Mouse (Mus musculus): ENCODE measurements around the gene L1td1. TPM values are rescaled to one million over a fixed set of nuclear protein-coding genes. Genes with fewer than 3 reads are reported as not detected.

L1td1 gene
- total and polyA plus RNA-seq, 3 experiments, result not detected

- DNase-seq (ENCODE audit: low read depth, low spot score), result no peak
- H3K4me1 ChIP-seq (ENCODE audit: control insufficient read depth in 1 of 2, insufficient read depth in 2 of 2, low read length in 2 of 2), result no peaks in the 10 kb centered on the region
- no peaks in the 10 kb centered on the region for H3K9me3 ChIP-seq (replicated peaks; ENCODE audit: insufficient read depth, low read length)
- H3K79me2 ChIP-seq (ENCODE audit: control insufficient read depth, insufficient read depth, low read length, poor library complexity), result no peaks in the 10 kb centered on the region
- no peak overlapping the region for H3K4me3 ChIP-seq (ENCODE audit: control insufficient read depth in 1 of 2, insufficient read depth in 1 of 2, low read depth in 2 of 2, low read length in 2 of 2)
- H3K36me3 ChIP-seq (ENCODE audit: control insufficient read depth in 1 of 2, insufficient read depth in 2 of 2, low read length in 2 of 2), result no peaks in the 10 kb centered on the region
- no peak overlapping the region for H3K27ac ChIP-seq (ENCODE audit: control insufficient read depth, low read depth, low read length)
- no peak for TF ChIP-seq USF2 (IDR thresholded peaks at IDR 0.05; ENCODE audit: borderline replicate concordance in 1 of 2, insufficient read depth in 1 of 2, low read depth in 1 of 2, low read length in 2 of 2)
- no peak for TF ChIP-seq JUND (IDR thresholded peaks at IDR 0.05; ENCODE audit: low read depth, low read length)
- no peak for TF ChIP-seq E2F4 (IDR thresholded peaks at IDR 0.05; ENCODE audit: borderline replicate concordance, low read depth, low read length)
- TF ChIP-seq MEF2A (IDR thresholded peaks at IDR 0.05; ENCODE audit: extremely low read depth, insufficient replicate concordance, low read depth, low read length, poor library complexity, severe bottlenecking), result no peak
- no peak for TF ChIP-seq RCOR1 (IDR thresholded peaks at IDR 0.05; ENCODE audit: low read depth, low read length)
- no peak for TF ChIP-seq MAZ (IDR thresholded peaks at IDR 0.05; ENCODE audit: low read depth, low read length)
- TF ChIP-seq MAX (IDR thresholded peaks at IDR 0.05; ENCODE audit: low read length), result no peak
- TF ChIP-seq ZMIZ1 (IDR thresholded peaks at IDR 0.05; ENCODE audit: low read depth, low read length), result no peak
- no peak for TF ChIP-seq MYB (IDR thresholded peaks at IDR 0.05; ENCODE audit: low read depth, low read length)
- TF ChIP-seq ELF1 (IDR thresholded peaks at IDR 0.05; ENCODE audit: low read depth, low read length), result no peak
- no peak for TF ChIP-seq EP300 (IDR thresholded peaks at IDR 0.05; ENCODE audit: low read depth in 1 of 2, low read length in 2 of 2)
- no peak for TF ChIP-seq MXI1 (IDR thresholded peaks at IDR 0.05; ENCODE audit: low read depth, low read length)
- no peak for TF ChIP-seq GATA1 (IDR thresholded peaks at IDR 0.05; ENCODE audit: low read depth, low read length)
- TF ChIP-seq POLR2A (IDR thresholded peaks at IDR 0.05; ENCODE audit: control insufficient read depth in 1 of 2, insufficient read depth in 1 of 2, low read depth in 1 of 2, low read length in 2 of 2, poor library complexity in 1 of 2), result no peak
- no peak for TF ChIP-seq POLR2AphosphoS2 (IDR thresholded peaks at IDR 0.05; ENCODE audit: low read length)
- TF ChIP-seq NRF1 (IDR thresholded peaks at IDR 0.05; ENCODE audit: insufficient read depth, low read depth, low read length, poor library complexity, severe bottlenecking), result no peak
- no peaks in the 10 kb centered on the region for H3K27me3 ChIP-seq (ENCODE audit: control insufficient read depth in 1 of 2, insufficient read depth in 2 of 2, low read length in 2 of 2)
- H3K9ac ChIP-seq (ENCODE audit: control insufficient read depth, low read depth, low read length, poor library complexity, severe bottlenecking), result no peak overlapping the region
Observed at GRCm38 (mm10) chr4:98693465-98694185, 32.9 kb upstream of the L1td1 start.

GRCm38 (mm10) chr4:98697932-98698331 is 28.6 kb upstream of the L1td1 start:
- no peak for DNase-seq (ENCODE audit: low read depth, low spot score)
- Histone ChIP-seq H3K36me3 (ENCODE audit: control insufficient read depth in 1 of 2, insufficient read depth in 2 of 2, low read length in 2 of 2) (no peaks in the 10 kb centered on the region), H3K4me1 (ENCODE audit: control insufficient read depth in 1 of 2, insufficient read depth in 2 of 2, low read length in 2 of 2) (no peaks in the 10 kb centered on the region), H3K9ac (ENCODE audit: control insufficient read depth, low read depth, low read length, poor library complexity, severe bottlenecking) (no peak overlapping the region), H3K79me2 (ENCODE audit: control insufficient read depth, insufficient read depth, low read length, poor library complexity) (no peaks in the 10 kb centered on the region), H3K4me3 (ENCODE audit: control insufficient read depth in 1 of 2, insufficient read depth in 1 of 2, low read depth in 2 of 2, low read length in 2 of 2) (no peak overlapping the region), H3K27ac (ENCODE audit: control insufficient read depth, low read depth, low read length) (no peak overlapping the region), H3K27me3 (ENCODE audit: control insufficient read depth in 1 of 2, insufficient read depth in 2 of 2, low read length in 2 of 2) (no peaks in the 10 kb centered on the region), H3K9me3 (replicated peaks; ENCODE audit: insufficient read depth, low read length) (no peaks in the 10 kb centered on the region)
- no peak for TF ChIP-seq ETS1 (IDR thresholded peaks at IDR 0.05; ENCODE audit: low read depth, low read length)
- TF ChIP-seq ZNF384 (IDR thresholded peaks at IDR 0.05; ENCODE audit: low read depth, low read length), result no peak
- no peak for TF ChIP-seq MAFK (IDR thresholded peaks at IDR 0.05; ENCODE audit: borderline replicate concordance, low read depth, low read length)
- TF ChIP-seq BHLHE40 (IDR thresholded peaks at IDR 0.05; ENCODE audit: borderline replicate concordance, low read depth, low read length), result no peak
- no peak for TF ChIP-seq SIN3A (IDR thresholded peaks at IDR 0.05; ENCODE audit: low read length)
- TF ChIP-seq MXI1 (IDR thresholded peaks at IDR 0.05; ENCODE audit: low read depth, low read length), result no peak
- TF ChIP-seq MYB (IDR thresholded peaks at IDR 0.05; ENCODE audit: low read depth, low read length), result no peak
- TF ChIP-seq MAX (IDR thresholded peaks at IDR 0.05; ENCODE audit: low read length), result no peak
